Comparison of ENCODE assay signal across 24 mouse cellular contexts in the genomic region with DNA sequence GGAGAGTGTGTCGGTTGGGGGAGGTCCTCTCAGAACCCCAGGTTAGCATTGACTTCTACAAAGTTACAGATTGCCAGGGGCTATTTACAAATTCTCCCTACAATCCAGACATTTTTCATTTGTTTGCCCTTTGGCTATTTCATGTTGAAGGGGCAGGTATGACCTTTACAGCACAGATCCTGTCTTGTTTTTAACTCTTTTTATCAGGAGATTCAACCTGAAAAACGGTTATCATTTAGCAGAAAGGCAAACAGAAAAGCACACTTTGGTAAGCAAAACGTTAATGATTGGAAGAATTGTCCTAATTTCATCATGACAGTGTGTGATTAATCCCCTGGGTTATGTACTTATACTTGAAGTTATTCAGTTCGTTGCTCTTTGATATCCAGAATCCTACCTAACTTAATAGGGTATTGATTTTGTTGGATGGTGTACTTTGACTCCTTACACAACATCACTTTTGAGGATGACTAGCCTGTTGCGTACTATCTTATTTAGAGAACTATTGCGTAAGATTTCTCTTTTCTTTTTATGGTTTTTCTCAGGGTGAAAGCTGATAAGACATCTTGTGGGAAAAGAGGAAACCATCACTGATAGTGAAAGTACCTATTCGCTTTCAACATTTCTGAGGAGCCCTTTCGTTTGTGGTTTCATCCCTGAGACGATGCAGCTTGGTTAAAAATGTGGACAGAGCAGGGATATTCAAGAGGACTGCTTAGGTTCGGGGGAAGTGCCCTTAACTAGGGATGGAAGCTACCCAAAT. TPM values are rescaled to one million over a fixed set of nuclear protein-coding genes. Genes with fewer than 3 reads are reported as not detected.
A peak's percentile ranks its signal among the peaks of the same experiment; 100 is the strongest.
DNase-seq lines count a peak whose midpoint lies in the region; ATAC-seq and TF ChIP-seq lines count a peak whose summit lies in the region.
"Had no signal": no experiment of that assay in that cellular context is flagged by ENCODE, and none has a peak within 500 bp of the region (broad histone marks: within the 10 kb centered on the region; RNA-seq: fewer than 3 reads in every experiment).

No protein-coding gene starts in this region.

- no peaks in the 10 kb centered on the region for H3K79me2 ChIP-seq in liver, adult 2 months (ENCODE audit: control insufficient read depth, insufficient read depth, low read length)

- TF ChIP-seq POLR2A in liver, adult 2 months (IDR thresholded peaks at IDR 0.05; ENCODE audit: extremely low read depth, insufficient read depth, low read length), result no peak

- H3K27me3 ChIP-seq in liver, adult 2 months (ENCODE audit: control insufficient read depth, insufficient read depth, low read length), result no peaks in the 10 kb centered on the region
- H3K27me3 ChIP-seq in liver, embryonic 11.5 days (replicated peaks; ENCODE audit: control insufficient read depth, insufficient read depth, low read length), result peaks cover 17% of the 10 kb centered on the region
- H3K27me3 ChIP-seq in liver, postnatal 0 days (ENCODE audit: insufficient read depth, low read length), result no peaks in the 10 kb centered on the region

- 0 out of 2 replicates have a peak overlapping the region, but pooled peaks have one; percentile 45 for H3K9ac ChIP-seq in liver, adult 2 months (ENCODE audit: low read depth, low read length)
- no peak overlapping the region for H3K9ac ChIP-seq in liver, embryonic 11.5 days (ENCODE audit: low read depth, low read length)
- no peak overlapping the region for H3K9ac ChIP-seq in liver, postnatal 0 days (replicated peaks)
- H3K9ac ChIP-seq: forebrain, embryonic 12.5 days; heart, embryonic 15.5 days; intestine, embryonic 15.5 days; stomach, embryonic 15.5 days had no signal

- H3K36me3 ChIP-seq in liver, adult 2 months (ENCODE audit: control insufficient read depth, insufficient read depth, low read length), result peaks cover 14% of the 10 kb centered on the region
- H3K36me3 ChIP-seq in liver, embryonic 11.5 days (ENCODE audit: control insufficient read depth, insufficient read depth, low read length), result no peaks in the 10 kb centered on the region
- H3K36me3 ChIP-seq in liver, postnatal 0 days (replicated peaks; ENCODE audit: insufficient read depth, low read length), result peaks cover 11% of the 10 kb centered on the region
- H3K36me3 ChIP-seq: forebrain, embryonic 12.5 days; heart, embryonic 15.5 days; intestine, embryonic 15.5 days; midbrain, embryonic 10.5 days; stomach, embryonic 15.5 days had no signal

- peaks cover 37% of the 10 kb centered on the region for H3K4me1 ChIP-seq in liver, adult 2 months (ENCODE audit: control insufficient read depth, insufficient read depth, low read length)
- H3K4me1 ChIP-seq in liver, embryonic 11.5 days (replicated peaks; ENCODE audit: control insufficient read depth, insufficient read depth, low read length), result peaks cover 9% of the 10 kb centered on the region
- H3K4me1 ChIP-seq in liver, postnatal 0 days (ENCODE audit: insufficient read depth), result peaks cover 20% of the 10 kb centered on the region
- H3K4me1 ChIP-seq: forebrain, embryonic 12.5 days; intestine, embryonic 15.5 days; midbrain, embryonic 10.5 days; stomach, embryonic 15.5 days had no signal

- H3K9me3 ChIP-seq in liver, embryonic 11.5 days (ENCODE audit: control insufficient read depth, low read length), result no peaks in the 10 kb centered on the region
- H3K9me3 ChIP-seq in liver, postnatal 0 days (ENCODE audit: low read length), result no peaks in the 10 kb centered on the region
- H3K9me3 ChIP-seq: forebrain, embryonic 12.5 days; heart, embryonic 15.5 days; intestine, embryonic 15.5 days; midbrain, embryonic 10.5 days; stomach, embryonic 15.5 days had no signal

- WGBS in liver, adult 2 months, result 20% methylated on average over 10 of the region's 10 CpGs
- WGBS in liver, embryonic 11.5 days, result 36% methylated on average over 10 of the region's 10 CpGs
- WGBS in liver, postnatal 0 days (ENCODE audit: insufficient replicate concordance), result 21% methylated on average over 10 of the region's 10 CpGs

- no peak for TF ChIP-seq CTCF in liver, adult 2 months (IDR thresholded peaks at IDR 0.05; ENCODE audit: low read depth, low read length)
- TF ChIP-seq CTCF in liver, postnatal 0 days (IDR thresholded peaks at IDR 0.05; ENCODE audit: low read depth), result no peak

- DNase-seq in liver, adult 2 months (ENCODE audit: extremely low read depth, low read depth, low spot score), result peak; percentile 100
- no peak for DNase-seq in liver
- no peak for DNase-seq in liver, embryonic 11.5 days (ENCODE audit: low spot score)
- DNase-seq in liver, postnatal 0 days, result no peak
- DNase-seq in layer of hippocampus, adult 18-20 months (ENCODE audit: low spot score in 2 of 2), result no peak
- DNase-seq in cerebellum, postnatal 36 days, result no peak
- DNase-seq in gastrocnemius, postnatal 25 days, result no peak
- DNase-seq in adrenal gland, adult 2 months, result no peak
- DNase-seq: adrenal gland, postnatal 14 days; cerebellum, adult 2 months; heart, postnatal 36 days; kidney, adult 8-10 months; kidney, postnatal 25 days; lung, postnatal 4 days; right cerebral cortex, adult 18-20 months; right cerebral cortex, postnatal 4 days; thymus, adult 18-20 months had no signal

- peak; percentile 76 for TF ChIP-seq EP300 in liver, postnatal 0 days (IDR thresholded peaks at IDR 0.05; ENCODE audit: low read depth)

- peak overlapping the region; percentile 83 for H3K27ac ChIP-seq in liver, adult 2 months (replicated peaks; ENCODE audit: insufficient read depth, low read depth, low read length)
- peak overlapping the region; percentile 43; the same call in 1 of the 2 replicates for H3K27ac ChIP-seq in liver, embryonic 11.5 days (ENCODE audit: low read depth, low read length)
- H3K27ac ChIP-seq in liver, postnatal 0 days (ENCODE audit: low read depth), result peak overlapping the region; percentile 56
- H3K27ac ChIP-seq: forebrain, embryonic 12.5 days; heart, embryonic 15.5 days; intestine, embryonic 15.5 days; midbrain, embryonic 10.5 days; stomach, embryonic 15.5 days had no signal

- ATAC-seq in liver, embryonic 11.5 days (replicated peaks; ENCODE audit: low FRiP score), result no peak
- peak; percentile 83 for ATAC-seq in liver, postnatal 0 days
- ATAC-seq: hindbrain, embryonic 16.5 days; intestine, embryonic 15.5 days; midbrain, embryonic 16.5 days had no signal

- H3K4me2 ChIP-seq in liver, embryonic 11.5 days, result peak overlapping the region; percentile 31
- H3K4me2 ChIP-seq in liver, postnatal 0 days (ENCODE audit: low read depth, low read length), result no peak overlapping the region
- H3K4me2 ChIP-seq: forebrain, embryonic 12.5 days; heart, embryonic 15.5 days; intestine, embryonic 15.5 days; stomach, embryonic 15.5 days had no signal

- H3K4me3 ChIP-seq in liver, adult 2 months (ENCODE audit: insufficient read depth, low read depth, low read length), result no peak overlapping the region
- H3K4me3 ChIP-seq in liver, embryonic 11.5 days (ENCODE audit: low read depth, low read length), result no peak overlapping the region
- H3K4me3 ChIP-seq in liver, postnatal 0 days (ENCODE audit: low read depth, low read length), result no peak overlapping the region
- H3K4me3 ChIP-seq: forebrain, embryonic 12.5 days; heart, embryonic 15.5 days; intestine, embryonic 15.5 days; midbrain, embryonic 10.5 days; stomach, embryonic 15.5 days had no signal

RNA-seq across cellular contexts. Expression of gene Hhex, which starts 8.1 kb away (rescaled TPM):
- 15.9 and 28.4 TPM in 2 replicates for total RNA-seq in liver, adult 2 months (2014; rRNA removed)
- 73.0 and 107 TPM in 2 replicates for polyA plus RNA-seq in liver, adult 2 months (2012; rRNA removed)
- polyA plus RNA-seq in liver, embryonic 11.5 days (2014; fragmentation: Nextera tagmentation; extraction: Ambion mirVana), result 46.6 and 47.6 TPM in 2 replicates
- polyA plus RNA-seq in liver, postnatal 0 days (2015; fragmentation: Nextera tagmentation; extraction: Ambion mirVana), result 54.5 and 56.4 TPM in 2 replicates
- 1 to 10 TPM; 1.2 to 1.7 TPM for total RNA-seq in layer of hippocampus, adult 18-20 months (2021)
- 1 to 10 TPM; 1.0 to 2.8 TPM for total RNA-seq in gastrocnemius, postnatal 25 days (2021)
- total RNA-seq in adrenal gland, adult 2 months (2021), result 10 to 100 TPM; 38.0 to 79.8 TPM
- 162 and 413 TPM in 2 replicates for polyA plus RNA-seq in adrenal gland, adult 2 months (2012; rRNA removed)
